Mouse (Mus musculus) G1E (cell line): Measurements from ENCODE around the gene Ccdc78.

ENCODE experiments used
- CTCF ChIP-seq: IDR thresholded peaks from 2 replicates; pipeline ENCODE4 v1.5.1; 2012; ENCODE audit warnings: low read depth, low read length, inconsistent platforms, mixed read lengths
- TAL1 ChIP-seq: conservative IDR thresholded peaks from 2 replicates; pipeline ENCODE4 v1.6.1; 2012; ENCODE audit warnings: low read depth, low read length, inconsistent platforms, mixed read lengths

- TF ChIP-seq CTCF = no peak
- TF ChIP-seq TAL1 = no peak
Observed at GRCm38 (mm10) chr17:25796211-25796771, 9.9 kb downstream of the Ccdc78 start.
